Mouse (Mus musculus): ENCODE data around the gene Shank2.
A peak's percentile ranks its signal among the peaks of the same experiment; 100 is the strongest.

Gene Shank2

DNA sequence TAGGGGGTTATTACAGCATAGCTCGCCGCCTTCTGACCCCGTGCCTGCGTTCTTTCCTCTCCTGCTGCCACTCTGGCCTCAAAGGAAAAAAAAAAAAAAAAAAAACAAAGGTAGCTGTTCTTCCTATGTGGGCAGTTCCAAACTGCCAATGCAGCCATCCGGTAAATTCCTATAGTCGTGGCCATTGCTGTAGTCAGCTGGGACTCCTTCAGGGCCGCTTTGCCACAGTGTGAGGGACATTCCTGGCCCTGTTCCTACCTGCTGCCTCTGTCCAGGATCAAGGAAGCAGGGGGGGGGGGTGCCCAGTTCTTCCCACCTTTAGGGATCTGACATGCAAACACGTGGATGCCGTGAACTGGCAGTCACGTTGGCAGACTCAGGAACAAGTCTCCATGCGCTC lies 29.1 kb downstream of the Shank2 start:
- DNase-seq (ENCODE audit: low read depth, low spot score): no peak

GRCm38 (mm10) chr7:144031611-144032010 lies 29.9 kb downstream of the Shank2 start:
- DNase-seq (ENCODE audit: low read depth, low spot score): no peak

GRCm38 (mm10) chr7:144037541-144037940 lies 35.8 kb downstream of the Shank2 start:
- DNase-seq (ENCODE audit: low read depth, low spot score): no peak

- DNase-seq (ENCODE audit: low read depth, low spot score): no peak
Observed at GRCm38 (mm10) chr7:144037966-144038669, 36.4 kb downstream of the Shank2 start.

DNA sequence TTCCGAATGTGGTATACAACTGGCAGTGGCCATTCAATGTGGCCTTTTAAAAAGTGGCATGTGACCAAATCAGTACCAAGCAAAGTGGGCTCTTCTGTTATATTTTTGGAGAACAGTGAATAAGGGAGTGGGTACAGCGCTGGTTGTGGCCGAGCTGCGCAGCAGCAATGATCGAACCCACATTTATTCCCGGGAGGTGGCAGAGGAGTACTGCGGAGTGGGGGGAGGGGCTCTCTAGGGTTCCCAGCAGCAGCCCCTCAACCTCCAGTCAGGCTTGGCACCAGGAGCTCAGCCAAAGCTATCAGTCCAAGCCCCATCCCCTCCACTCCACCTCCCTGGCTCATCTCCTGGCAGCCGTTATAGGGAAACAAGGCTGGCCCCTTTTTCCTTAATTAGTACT lies 37.0 kb downstream of the Shank2 start:
- no peak for DNase-seq (ENCODE audit: low read depth, low spot score)

DNA sequence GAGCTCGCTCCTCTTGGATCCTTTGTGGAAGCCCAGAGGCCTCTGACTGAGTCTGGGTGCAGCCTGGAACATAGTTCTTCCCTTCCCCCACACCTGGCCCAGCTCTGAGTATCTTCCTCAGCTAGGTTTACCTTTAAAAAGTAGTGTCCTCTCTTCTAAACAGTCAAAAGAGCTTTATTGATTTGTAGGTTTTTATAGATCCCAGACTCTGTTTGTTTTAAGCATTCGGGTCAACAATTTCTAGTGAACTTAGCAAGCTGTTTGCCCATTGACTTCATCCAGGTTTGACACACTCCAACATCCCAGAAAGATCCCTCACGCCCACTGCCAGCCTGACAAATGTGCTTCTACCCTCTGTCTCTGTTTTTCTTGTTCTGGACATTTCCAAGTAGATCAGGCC lies 38.6 kb downstream of the Shank2 start:
- no peak for DNase-seq (ENCODE audit: low read depth, low spot score)

- peak; percentile 65 for DNase-seq (ENCODE audit: low read depth, low spot score)
Observed at GRCm38 (mm10) chr7:144052076-144052475, 50.3 kb downstream of the Shank2 start.

GRCm38 (mm10) chr7:144055188-144055587 lies 53.5 kb downstream of the Shank2 start:
- no peak for DNase-seq (ENCODE audit: low read depth, low spot score)

- peak; percentile 45 for DNase-seq (ENCODE audit: low read depth, low spot score)
Observed at GRCm38 (mm10) chr7:144055702-144056531, 54.2 kb downstream of the Shank2 start.

DNA sequence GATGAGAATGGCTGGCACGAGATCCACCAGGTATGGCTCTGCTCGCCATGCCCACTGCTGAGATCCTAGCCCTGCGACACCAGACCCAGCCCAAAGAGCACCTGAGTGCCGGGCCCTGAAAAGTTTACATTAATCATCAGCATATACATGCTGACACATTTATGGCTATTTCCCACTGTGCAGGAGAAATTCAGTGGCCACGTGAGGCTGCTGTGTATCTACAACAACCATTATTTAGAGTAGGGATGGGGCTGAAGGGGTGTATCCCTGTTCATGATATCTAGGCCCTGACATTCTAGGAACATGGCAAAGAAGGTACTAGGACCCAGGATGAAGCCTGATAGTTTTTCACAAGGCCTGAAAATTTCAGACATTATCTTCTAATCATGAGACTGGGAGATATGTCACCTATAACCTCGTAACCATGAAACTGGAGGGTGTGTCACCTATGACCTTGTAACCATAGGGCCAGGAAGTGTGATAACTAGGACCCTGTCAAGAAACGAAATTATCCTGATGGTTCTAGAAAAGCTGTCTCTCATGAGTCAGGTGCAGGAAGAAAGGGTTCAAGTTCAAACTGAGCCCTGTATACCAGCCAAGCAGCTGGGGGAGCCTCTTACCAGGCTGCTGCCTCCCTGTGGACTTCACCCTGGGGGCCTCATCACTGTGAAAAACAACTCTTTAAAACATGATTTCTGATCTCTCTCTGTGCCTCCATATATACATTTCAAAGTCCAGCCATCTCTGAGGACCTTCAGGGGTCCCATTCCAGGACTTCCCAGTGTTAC lies 68.6 kb downstream of the Shank2 start:
- DNase-seq (ENCODE audit: low read depth, low spot score): no peak

- DNase-seq (ENCODE audit: low read depth, low spot score): peak; percentile 53
Observed at GRCm38 (mm10) chr7:144072219-144072618, 70.5 kb downstream of the Shank2 start.

- no peak for DNase-seq (ENCODE audit: low read depth, low spot score)
Observed at GRCm38 (mm10) chr7:144072856-144073255, 71.1 kb downstream of the Shank2 start.

- peak; percentile 73 for DNase-seq (ENCODE audit: low read depth, low spot score)
Observed at GRCm38 (mm10) chr7:144074718-144075117, 73.0 kb downstream of the Shank2 start.

- DNase-seq (ENCODE audit: low read depth, low spot score): peak; percentile 16
Observed at GRCm38 (mm10) chr7:144078661-144079060, 76.9 kb downstream of the Shank2 start.

DNA sequence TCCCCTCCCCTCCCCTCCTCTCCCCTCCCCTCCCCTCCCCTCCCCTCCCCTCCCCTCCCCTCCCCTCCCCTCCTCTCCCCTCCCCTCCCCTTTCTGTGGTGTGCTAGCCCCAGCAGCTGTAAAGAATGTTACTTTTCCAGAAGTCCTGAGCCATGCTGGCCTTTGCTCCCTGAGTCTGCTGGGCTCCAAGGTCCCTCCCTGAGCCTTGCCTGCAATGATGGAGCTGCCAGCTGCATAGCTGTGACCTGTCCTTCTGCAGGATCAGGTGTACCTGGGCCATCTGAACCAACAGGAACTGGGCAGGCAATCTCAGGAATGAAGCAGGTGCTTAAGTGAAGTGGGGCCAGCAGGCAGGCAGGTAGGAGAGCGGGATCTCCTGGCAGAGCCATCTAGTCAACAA lies 78.1 kb downstream of the Shank2 start:
- DNase-seq (ENCODE audit: low read depth, low spot score): no peak

DNA sequence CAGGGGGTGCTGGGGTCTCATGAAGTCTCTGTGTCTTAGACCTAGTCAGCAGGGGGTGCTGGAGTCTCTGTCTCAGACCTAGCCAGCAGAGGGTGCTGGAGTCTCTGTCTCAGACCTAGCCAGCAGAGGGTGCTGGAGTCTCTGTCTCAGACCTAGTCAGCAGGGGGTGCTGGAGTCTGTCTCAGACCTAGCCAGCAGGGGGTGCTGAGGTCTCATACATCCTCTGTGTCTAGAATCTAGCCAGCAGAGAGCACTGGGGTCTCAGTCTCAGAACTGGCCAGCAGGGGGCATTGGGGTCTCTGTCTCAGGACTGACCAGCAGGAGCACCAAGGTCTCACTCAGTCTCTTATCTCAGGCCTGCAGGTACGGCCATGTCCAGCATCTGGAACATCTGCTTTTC lies 79.7 kb downstream of the Shank2 start:
- DNase-seq (ENCODE audit: low read depth, low spot score): peak; percentile 26

DNA sequence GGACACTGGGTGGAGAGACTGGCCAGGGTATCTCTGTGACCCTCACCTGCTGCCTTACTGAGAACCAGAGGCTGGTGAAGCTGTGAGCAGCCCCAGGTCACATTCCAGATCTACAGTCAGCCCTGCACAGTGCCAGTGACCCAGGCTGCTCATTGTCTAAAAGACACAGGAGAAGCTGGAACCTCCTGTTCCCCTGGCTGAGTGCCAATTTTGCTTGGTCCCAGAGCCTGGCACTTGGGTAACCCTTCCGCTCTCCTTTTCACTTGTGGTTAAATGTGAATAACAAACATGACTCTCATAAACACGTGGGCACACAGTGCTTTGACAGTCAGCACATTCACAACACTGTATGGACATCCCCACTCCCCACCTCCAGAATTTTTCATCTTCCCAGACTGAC lies 80.2 kb downstream of the Shank2 start:
- no peak for DNase-seq (ENCODE audit: low read depth, low spot score)

- no peak for DNase-seq (ENCODE audit: low read depth, low spot score)
Observed at GRCm38 (mm10) chr7:144087277-144087676, 85.5 kb downstream of the Shank2 start.

GRCm38 (mm10) chr7:144094132-144094531 lies 92.4 kb downstream of the Shank2 start:
- no peak for DNase-seq (ENCODE audit: low read depth, low spot score)

DNA sequence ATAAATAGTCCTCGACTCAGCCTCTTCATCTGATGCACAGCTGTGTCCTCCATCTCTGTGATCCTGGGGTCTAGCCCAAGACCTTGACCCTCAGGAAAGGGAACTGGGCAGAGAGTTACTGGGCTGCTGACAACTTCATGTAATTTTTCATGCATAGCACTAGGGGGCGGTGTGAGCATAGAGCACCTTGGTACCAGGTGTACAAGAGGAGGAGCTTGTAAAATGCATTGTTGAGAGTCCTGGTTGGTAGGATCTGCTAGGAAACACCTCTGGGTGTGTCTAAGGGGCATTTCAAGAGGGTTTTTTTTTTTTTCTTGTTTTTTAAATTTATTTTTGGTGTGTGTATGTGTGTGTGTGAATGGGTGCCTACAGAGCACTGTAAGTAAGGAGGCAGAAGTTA lies 95.6 kb downstream of the Shank2 start:
- peak; percentile 73 for DNase-seq (ENCODE audit: low read depth, low spot score)

- peak; percentile 32 for DNase-seq (ENCODE audit: low read depth, low spot score)
Observed at GRCm38 (mm10) chr7:144102222-144102980, 100.7 kb downstream of the Shank2 start.

Data from ZHBTc4 (cell line).